Mouse (Mus musculus): ENCODE measurements around the gene Gadd45a.

DNA sequence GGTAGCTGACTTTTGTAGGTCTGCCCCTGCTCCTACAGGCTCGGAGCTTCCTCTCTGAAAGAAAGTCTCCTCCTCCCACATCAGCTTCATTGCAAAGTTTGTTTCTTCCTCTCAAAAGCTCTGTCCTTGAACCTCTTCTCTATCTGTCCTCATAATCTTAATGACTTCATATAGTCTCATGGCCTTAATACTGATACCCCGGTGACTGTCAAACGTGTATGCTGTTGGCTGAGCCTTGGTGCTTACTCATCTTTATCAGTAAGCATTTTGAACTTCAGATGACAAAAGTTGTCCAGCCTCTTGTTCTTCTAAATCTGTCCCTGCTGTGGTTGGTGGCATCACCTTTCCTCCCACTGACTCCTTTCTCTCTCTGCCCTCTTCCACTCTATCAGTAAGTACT is 8.2 kb upstream of the Gadd45a start:
- TF ChIP-seq POLR2A (IDR thresholded peaks at IDR 0.05; ENCODE audit: low read depth, low read length) = no peak
- TF ChIP-seq JUND (conservative IDR thresholded peaks at IDR 0.05; ENCODE audit: low read depth, low read length) = no peak
- TF ChIP-seq MAZ (IDR thresholded peaks at IDR 0.05; ENCODE audit: low read depth, low read length) = no peak
- TF ChIP-seq CTCF (conservative IDR thresholded peaks at IDR 0.05 in 1 of 2, IDR thresholded peaks at IDR 0.05 in 1 of 2; ENCODE audit: low read depth in 2 of 2, low read length in 2 of 2) = no peak
- TF ChIP-seq MAX (IDR thresholded peaks at IDR 0.05; ENCODE audit: low read length) = no peak
- TF ChIP-seq MXI1 (IDR thresholded peaks at IDR 0.05; ENCODE audit: low read depth, low read length) = no peak
- TF ChIP-seq TBP (conservative IDR thresholded peaks at IDR 0.05; ENCODE audit: low read depth, low read length) = no peak
